Mouse (Mus musculus): ENCODE measurements around the gene Ms4a4c. TPM values are rescaled to one million over a fixed set of nuclear protein-coding genes. Genes with fewer than 3 reads are reported as not detected.
"Not testable (repeated sequence)": the region's sequence is repeated elsewhere in the genome, so short reads cannot be mapped to it uniquely, and the experiment has no call there.

Gene Ms4a4c
- total and polyA plus RNA-seq, 2 experiments from 2014 or later: not detected

DNA sequence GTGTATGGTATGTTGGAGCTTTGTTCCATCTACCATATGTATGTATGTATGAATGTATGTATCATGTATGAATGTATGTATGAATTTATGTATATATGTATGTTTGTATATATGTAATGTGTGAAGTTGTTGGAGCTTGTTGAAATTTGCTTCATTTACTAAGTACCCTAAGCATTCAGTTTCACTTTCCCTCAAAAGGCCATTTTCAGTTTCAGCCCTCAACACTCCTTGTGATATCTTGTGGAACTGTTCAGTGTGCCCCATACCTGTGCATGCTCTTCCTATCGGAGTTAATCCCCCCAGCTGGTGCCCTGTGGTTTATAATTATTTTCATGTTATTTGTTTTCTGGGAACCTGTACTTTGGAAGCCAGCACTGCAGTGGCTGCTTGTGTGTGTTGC lies 4.0 kb downstream of the Ms4a4c start:
- H3K4me3 ChIP-seq (ENCODE audit: low read depth, low read length): no peak overlapping the region
- no peaks in the 10 kb centered on the region for H3K36me3 ChIP-seq (ENCODE audit: insufficient read depth, low read length)
- H3K4me1 ChIP-seq (ENCODE audit: insufficient read depth, low read length): no peaks in the 10 kb centered on the region
- H3K27me3 ChIP-seq (ENCODE audit: insufficient read depth, low read length): no peaks in the 10 kb centered on the region
- no peak overlapping the region for H3K4me2 ChIP-seq (ENCODE audit: low read depth, low read length, poor library complexity, severe bottlenecking)
- WGBS: 86% methylated on average over 1 of the region's 1 CpGs
- TF ChIP-seq CTCF (IDR thresholded peaks at IDR 0.05): no peak
- ATAC-seq (ENCODE audit: low FRiP score) (no peak), DNase-seq (ENCODE audit: low spot score) (no peak)
- no peaks in the 10 kb centered on the region for H3K9me3 ChIP-seq (ENCODE audit: low read length)
- no peak overlapping the region for H3K9ac ChIP-seq (replicated peaks; ENCODE audit: low read length, poor library complexity, severe bottlenecking)
- H3K27ac ChIP-seq (ENCODE audit: low read depth, low read length): no peak overlapping the region

DNA sequence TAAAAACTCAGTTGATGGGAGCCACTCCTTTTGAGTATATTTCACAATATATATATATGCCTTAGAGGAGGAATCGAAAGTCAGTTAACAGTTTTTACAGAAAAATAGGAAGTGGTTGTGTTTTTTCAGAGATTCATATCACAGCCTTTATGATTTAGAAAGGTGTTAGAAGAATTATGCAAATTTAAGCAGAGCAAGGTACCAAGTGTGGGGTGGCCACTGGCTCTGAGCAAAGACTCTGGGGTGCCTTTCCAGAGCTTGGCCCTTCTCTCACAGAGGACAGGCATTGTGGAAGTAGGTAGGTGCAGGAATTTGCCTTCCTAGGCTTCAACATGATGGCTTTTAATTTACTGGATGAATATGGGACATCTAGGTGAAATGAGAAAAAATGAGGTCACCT lies 7.1 kb downstream of the Ms4a4c start:
- H3K27ac ChIP-seq (ENCODE audit: low read depth, low read length): no peak overlapping the region
- H3K4me1 ChIP-seq (ENCODE audit: insufficient read depth, low read length): no peaks in the 10 kb centered on the region
- H3K9me3 ChIP-seq (ENCODE audit: low read length): no peaks in the 10 kb centered on the region
- no peak for TF ChIP-seq CTCF (IDR thresholded peaks at IDR 0.05)
- ATAC-seq (ENCODE audit: low FRiP score) (no peak), DNase-seq (ENCODE audit: low spot score) (no peak)
- no peaks in the 10 kb centered on the region for H3K36me3 ChIP-seq (ENCODE audit: insufficient read depth, low read length)
- H3K9ac ChIP-seq (replicated peaks; ENCODE audit: low read length, poor library complexity, severe bottlenecking): no peak overlapping the region
- H3K4me3 ChIP-seq (ENCODE audit: low read depth, low read length): no peak overlapping the region
- WGBS: 83% methylated on average over 1 of the region's 1 CpGs
- H3K4me2 ChIP-seq (ENCODE audit: low read depth, low read length, poor library complexity, severe bottlenecking): no peak overlapping the region
- H3K27me3 ChIP-seq (ENCODE audit: insufficient read depth, low read length): no peaks in the 10 kb centered on the region

GRCm38 (mm10) chr19:11414084-11414483 lies 9.5 kb downstream of the Ms4a4c start:
- Histone ChIP-seq H3K4me3 (ENCODE audit: low read depth, low read length) (no peak overlapping the region), H3K36me3 (ENCODE audit: insufficient read depth, low read length) (no peaks in the 10 kb centered on the region), H3K9ac (replicated peaks; ENCODE audit: low read length, poor library complexity, severe bottlenecking) (no peak overlapping the region), H3K27me3 (ENCODE audit: insufficient read depth, low read length) (no peaks in the 10 kb centered on the region), H3K4me1 (ENCODE audit: insufficient read depth, low read length) (no peaks in the 10 kb centered on the region), H3K27ac (ENCODE audit: low read depth, low read length) (no peak overlapping the region), H3K9me3 (ENCODE audit: low read length) (no peaks in the 10 kb centered on the region), H3K4me2 (ENCODE audit: low read depth, low read length, poor library complexity, severe bottlenecking) (no peak overlapping the region)
- TF ChIP-seq CTCF (IDR thresholded peaks at IDR 0.05): no peak
- DNase-seq (ENCODE audit: low spot score) (no peak), ATAC-seq (ENCODE audit: low FRiP score) (no peak)
- WGBS: 95% methylated on average over 1 of the region's 1 CpGs

- Histone ChIP-seq H3K4me1 (ENCODE audit: insufficient read depth, low read length) (no peaks in the 10 kb centered on the region), H3K4me2 (ENCODE audit: low read depth, low read length, poor library complexity, severe bottlenecking) (no peak overlapping the region), H3K27ac (ENCODE audit: low read depth, low read length) (no peak overlapping the region), H3K27me3 (ENCODE audit: insufficient read depth, low read length) (no peaks in the 10 kb centered on the region), H3K4me3 (ENCODE audit: low read depth, low read length) (no peak overlapping the region), H3K9ac (replicated peaks; ENCODE audit: low read length, poor library complexity, severe bottlenecking) (no peak overlapping the region), H3K36me3 (ENCODE audit: insufficient read depth, low read length) (no peaks in the 10 kb centered on the region), H3K9me3 (ENCODE audit: low read length) (no peaks in the 10 kb centered on the region)
- TF ChIP-seq CTCF (IDR thresholded peaks at IDR 0.05): no peak
- WGBS: 68% methylated on average over 3 of the region's 3 CpGs
- no peak for ATAC-seq (ENCODE audit: low FRiP score)
- no peak for DNase-seq (ENCODE audit: low spot score)
Measured at GRCm38 (mm10) chr19:11415581-11415980, 11.0 kb downstream of the Ms4a4c start.

GRCm38 (mm10) chr19:11418865-11419264 lies 14.3 kb downstream of the Ms4a4c start:
- not testable (repeated sequence) for H3K4me1 ChIP-seq (ENCODE audit: insufficient read depth, low read length); H3K9me3 ChIP-seq (ENCODE audit: low read length); ATAC-seq (ENCODE audit: low FRiP score); H3K4me3 ChIP-seq (ENCODE audit: low read depth, low read length); H3K36me3 ChIP-seq (ENCODE audit: insufficient read depth, low read length); DNase-seq (ENCODE audit: low spot score); H3K9ac ChIP-seq (replicated peaks; ENCODE audit: low read length, poor library complexity, severe bottlenecking); H3K4me2 ChIP-seq (ENCODE audit: low read depth, low read length, poor library complexity, severe bottlenecking); H3K27ac ChIP-seq (ENCODE audit: low read depth, low read length); H3K27me3 ChIP-seq (ENCODE audit: insufficient read depth, low read length)
- 76% methylated on average over 2 of the region's 3 CpGs for WGBS

- H3K27me3 ChIP-seq (ENCODE audit: insufficient read depth, low read length); H3K4me1 ChIP-seq (ENCODE audit: insufficient read depth, low read length); H3K27ac ChIP-seq (ENCODE audit: low read depth, low read length); ATAC-seq (ENCODE audit: low FRiP score); H3K9me3 ChIP-seq (ENCODE audit: low read length); H3K9ac ChIP-seq (replicated peaks; ENCODE audit: low read length, poor library complexity, severe bottlenecking); H3K36me3 ChIP-seq (ENCODE audit: insufficient read depth, low read length); DNase-seq (ENCODE audit: low spot score); H3K4me3 ChIP-seq (ENCODE audit: low read depth, low read length); H3K4me2 ChIP-seq (ENCODE audit: low read depth, low read length, poor library complexity, severe bottlenecking): not testable (repeated sequence)
- 83% methylated on average over 1 of the region's 1 CpGs for WGBS
Measured at GRCm38 (mm10) chr19:11431209-11431608, 26.6 kb downstream of the Ms4a4c start.
